Mouse (Mus musculus): ENCODE data around the gene Slc24a3. TPM values are rescaled to one million over a fixed set of nuclear protein-coding genes. Genes with fewer than 3 reads are reported as not detected.

Slc24a3 gene
- polyA plus RNA-seq, 1 experiment from 2014 or later, result 2.9 TPM

GRCm38 (mm10) chr2:145684151-145684550 is 516.6 kb downstream of the Slc24a3 start:
- H3K36me3 ChIP-seq, result no peaks in the 10 kb centered on the region
- H3K27me3 ChIP-seq, result no peaks in the 10 kb centered on the region
- H3K4me2 ChIP-seq, result no peak overlapping the region
- no peak overlapping the region for H3K9ac ChIP-seq
- H3K27ac ChIP-seq, result peak overlapping the region; percentile 41
- peaks cover 45% of the 10 kb centered on the region for H3K4me1 ChIP-seq
- no peak for ATAC-seq (ENCODE audit: borderline replicate concordance, extremely low read depth, low FRiP score, low TSS enrichment)
- H3K9me3 ChIP-seq, result no peaks in the 10 kb centered on the region
- 59% methylated on average over 1 of the region's 1 CpGs for WGBS
- H3K4me3 ChIP-seq, result no peak overlapping the region

DNA sequence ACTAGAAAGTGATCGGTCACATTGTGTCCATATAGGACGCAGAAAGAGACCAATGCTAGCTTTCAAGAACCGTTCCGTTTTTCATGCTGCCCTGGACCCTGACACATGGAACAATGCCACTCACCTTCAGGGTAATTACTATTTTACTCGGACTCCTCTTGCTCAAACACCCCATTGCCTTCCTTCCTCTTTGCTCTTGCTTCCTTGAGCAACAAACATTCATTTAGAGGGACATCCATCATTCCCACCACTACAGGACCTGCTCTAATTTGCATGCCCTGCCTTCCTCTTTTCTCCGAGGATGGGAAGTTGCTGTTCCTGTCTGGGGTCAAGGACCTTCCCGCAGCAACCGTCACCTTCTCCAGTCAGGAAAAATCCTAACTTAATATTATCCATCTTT is 517.3 kb downstream of the Slc24a3 start:
- H3K27me3 ChIP-seq, result no peaks in the 10 kb centered on the region
- no peak overlapping the region for H3K4me2 ChIP-seq
- H3K9me3 ChIP-seq, result no peaks in the 10 kb centered on the region
- no peak overlapping the region for H3K27ac ChIP-seq
- H3K4me3 ChIP-seq, result no peak overlapping the region
- H3K4me1 ChIP-seq, result peaks cover 46% of the 10 kb centered on the region
- 60% methylated on average over 8 of the region's 8 CpGs for WGBS
- H3K36me3 ChIP-seq, result no peaks in the 10 kb centered on the region
- no peak overlapping the region for H3K9ac ChIP-seq
- ATAC-seq (ENCODE audit: borderline replicate concordance, extremely low read depth, low FRiP score, low TSS enrichment), result no peak

- Histone ChIP-seq H3K36me3 (no peaks in the 10 kb centered on the region), H3K4me3 (no peak overlapping the region), H3K27ac (no peak overlapping the region), H3K9ac (no peak overlapping the region), H3K27me3 (no peaks in the 10 kb centered on the region), H3K4me1 (peaks cover 40% of the 10 kb centered on the region), H3K4me2 (no peak overlapping the region), H3K9me3 (no peaks in the 10 kb centered on the region)
- no peak for ATAC-seq (ENCODE audit: borderline replicate concordance, extremely low read depth, low FRiP score, low TSS enrichment)
- WGBS, result 86% methylated on average over 4 of the region's 4 CpGs
Measured at GRCm38 (mm10) chr2:145686017-145686416, 518.5 kb downstream of the Slc24a3 start.

DNA sequence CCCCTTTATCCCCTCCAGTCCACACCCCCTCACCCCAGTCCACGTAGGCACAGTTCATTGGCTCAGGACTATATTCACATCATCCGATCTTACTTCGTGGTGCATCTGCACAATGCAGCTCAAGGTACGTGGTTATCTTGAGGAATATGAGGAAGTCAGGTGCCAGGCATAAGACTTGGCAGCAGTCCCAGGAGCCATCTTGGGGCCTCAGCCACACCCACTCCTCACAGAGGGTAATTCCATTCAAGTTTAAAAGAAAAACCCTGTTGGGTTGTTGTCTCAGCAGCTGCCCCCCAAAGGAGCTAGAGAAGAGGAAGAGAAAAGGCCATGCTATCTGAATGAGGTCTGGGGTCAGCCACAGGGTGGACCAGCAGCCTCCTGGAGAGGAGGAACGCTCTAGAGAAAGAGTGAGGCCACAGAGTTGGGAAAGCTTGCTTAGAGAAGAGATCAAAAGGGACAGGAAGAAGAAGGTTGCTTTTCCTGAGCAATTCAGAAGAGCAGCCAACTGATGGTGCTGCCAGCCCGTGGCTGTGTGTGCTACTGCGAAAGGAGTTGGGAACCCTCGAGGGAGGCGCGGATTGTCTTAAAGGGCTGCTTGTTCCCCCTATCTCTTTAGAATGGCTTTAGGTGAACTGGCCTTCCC is 523.9 kb downstream of the Slc24a3 start:
- 83% methylated on average over 10 of the region's 10 CpGs for WGBS
- no peaks in the 10 kb centered on the region for H3K27me3 ChIP-seq
- H3K4me1 ChIP-seq, result peaks cover 16% of the 10 kb centered on the region
- H3K4me3 ChIP-seq, result no peak overlapping the region
- no peak overlapping the region for H3K27ac ChIP-seq
- no peaks in the 10 kb centered on the region for H3K36me3 ChIP-seq
- no peak for ATAC-seq (ENCODE audit: borderline replicate concordance, extremely low read depth, low FRiP score, low TSS enrichment)
- H3K9ac ChIP-seq, result no peak overlapping the region
- H3K4me2 ChIP-seq, result no peak overlapping the region
- no peaks in the 10 kb centered on the region for H3K9me3 ChIP-seq
